Mouse (Mus musculus) limb, embryonic 11.5 days (tissue): ENCODE measurements around the gene Prss53. TPM values are rescaled to one million over a fixed set of nuclear protein-coding genes. Genes with fewer than 3 reads are reported as not detected.
"Not testable (repeated sequence)": the region's sequence is repeated elsewhere in the genome, so short reads cannot be mapped to it uniquely, and the experiment has no call there.

Experiments used
- ATAC-seq: fragments of 200-750 bp; cut with Nextera tagmentation; 2 replicates; pipeline ENCODE4 v1.8.0; 2017; ENCODE audit warnings: low read depth; ENCODE audit not compliant: insufficient number of reproducible peaks, low FRiP score, low TSS enrichment
- DNase-seq: peaks from one replicate; pipeline ENCODE4 v3.0.0-alpha.2; 2015; ENCODE audit warnings: low spot score
- H3K27ac ChIP-seq: fragments of 300-500 bp; sonication (generic); replicated peaks from 2 replicates; pipeline ENCODE4 v1.5.1; 2014; ENCODE audit warnings: low read depth, mild to moderate bottlenecking, low read length
- H3K27me3 ChIP-seq: fragments of 300-500 bp; sonication (generic); 2 replicates; pipeline ENCODE4 v1.6.1; 2014; ENCODE audit warnings: mild to moderate bottlenecking, low read length, mixed read lengths; ENCODE audit not compliant: control insufficient read depth, insufficient read depth
- H3K36me3 ChIP-seq: fragments of 300-500 bp; sonication (generic); 2 replicates; pipeline ENCODE4 v1.6.1; 2014; ENCODE audit warnings: mild to moderate bottlenecking, low read length, moderate library complexity, mixed read lengths; ENCODE audit not compliant: control insufficient read depth, insufficient read depth
- H3K4me1 ChIP-seq: fragments of 300-500 bp; sonication (generic); 2 replicates; pipeline ENCODE4 v1.6.1; 2014; ENCODE audit warnings: low read length, mixed read lengths; ENCODE audit not compliant: control insufficient read depth, insufficient read depth
- H3K4me2 ChIP-seq: fragments of 300-500 bp; sonication (generic); 2 replicates; pipeline ENCODE4 v1.6.1; 2014; ENCODE audit warnings: low read depth, mild to moderate bottlenecking, moderate library complexity; ENCODE audit not compliant: severe bottlenecking
- H3K4me3 ChIP-seq: fragments of 300-500 bp; sonication (generic); 2 replicates; pipeline ENCODE4 v1.5.1; 2014; ENCODE audit warnings: low read depth, low read length
- H3K9ac ChIP-seq: fragments of 300-500 bp; sonication (generic); 2 replicates; pipeline ENCODE4 v1.6.1; 2014; ENCODE audit warnings: mild to moderate bottlenecking, low read length
- H3K9me3 ChIP-seq: fragments of 300-500 bp; sonication (generic); 2 replicates; pipeline ENCODE4 v1.6.1; 2016; ENCODE audit warnings: low read length; ENCODE audit not compliant: control insufficient read depth
- WGBS: fragments of 180-500 bp; shearing (Covaris S2); extraction: QIAGEN DNeasy Blood & Tissue Kit; methylation state at CpG from one replicate; pipeline ENCODE4 v1.1.7; 2014; 5-methylcytosine and 5-hydroxymethylcytosine counted together
- polyA plus RNA-seq: library from polyadenylated mRNA; unstranded; fragments of >200 nt; fragmentation: Nextera tagmentation; extraction: Ambion mirVana; gene quantifications from 2 replicates; pipeline ENCODE4 v1.2.1, GENCODE M21; 2014

Gene Prss53
- polyA plus RNA-seq, 1 experiment from 2014 or later, result 0.85 TPM

GRCm38 (mm10) chr7:127866434-127866833, 24.3 kb downstream of the Prss53 start:
- 94% methylated on average over 12 of the region's 12 CpGs for WGBS
- Histone ChIP-seq H3K4me2 (no peak overlapping the region), H3K9ac (no peak overlapping the region), H3K4me1 (no peaks in the 10 kb centered on the region), H3K9me3 (no peaks in the 10 kb centered on the region), H3K27me3 (no peaks in the 10 kb centered on the region), H3K27ac (no peak overlapping the region), H3K4me3 (no peak overlapping the region), H3K36me3 (peaks cover 30% of the 10 kb centered on the region)
- ATAC-seq (no peak), DNase-seq (no peak)

- H3K4me2 ChIP-seq, result no peak overlapping the region
These were observed 32.5 kb downstream of the Prss53 start for GRCm38 (mm10) chr7:127858258-127858657.

DNA sequence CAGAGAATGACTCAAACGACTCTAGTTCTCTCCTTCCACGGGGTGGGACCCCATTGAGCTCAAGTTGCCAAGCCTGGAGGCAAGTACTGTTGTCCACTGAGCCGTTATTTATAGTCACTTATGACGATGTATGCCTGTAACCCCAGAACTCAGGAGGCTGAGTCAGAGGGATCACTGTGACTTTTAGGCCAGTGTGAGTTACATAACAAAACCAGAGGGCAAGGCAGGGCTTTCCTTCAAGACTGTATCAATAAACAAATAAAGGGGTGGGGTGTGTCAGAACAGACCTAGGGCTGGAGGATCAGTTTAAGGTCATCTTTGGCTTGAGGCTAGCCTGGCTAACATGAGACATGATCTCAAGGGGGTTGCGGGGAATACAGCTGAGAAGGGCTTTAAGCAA, 39.9 kb downstream of the Prss53 start:
- WGBS, result 71% methylated on average over 5 of the region's 5 CpGs
- H3K9me3 ChIP-seq, result no peaks in the 10 kb centered on the region
- no peak overlapping the region for H3K4me3 ChIP-seq
- no peaks in the 10 kb centered on the region for H3K27me3 ChIP-seq
- H3K36me3 ChIP-seq, result peaks cover 4% of the 10 kb centered on the region
- no peak overlapping the region for H3K4me2 ChIP-seq
- H3K4me1 ChIP-seq, result no peaks in the 10 kb centered on the region
- H3K27ac ChIP-seq, result no peak overlapping the region
- no peak for DNase-seq
- no peak for ATAC-seq
- no peak overlapping the region for H3K9ac ChIP-seq

More at GRCm38 (mm10) chr7:127858258-127858657, 32.5 kb downstream of the Prss53 start:
- Histone ChIP-seq H3K9ac (no peak overlapping the region), H3K4me3 (no peak overlapping the region), H3K4me1 (no peaks in the 10 kb centered on the region), H3K27me3 (no peaks in the 10 kb centered on the region), H3K36me3 (no peaks in the 10 kb centered on the region), H3K27ac (no peak overlapping the region), H3K9me3 (no peaks in the 10 kb centered on the region)
- 94% methylated on average over 6 of the region's 6 CpGs for WGBS
- no peak for ATAC-seq
- no peak for DNase-seq

DNA sequence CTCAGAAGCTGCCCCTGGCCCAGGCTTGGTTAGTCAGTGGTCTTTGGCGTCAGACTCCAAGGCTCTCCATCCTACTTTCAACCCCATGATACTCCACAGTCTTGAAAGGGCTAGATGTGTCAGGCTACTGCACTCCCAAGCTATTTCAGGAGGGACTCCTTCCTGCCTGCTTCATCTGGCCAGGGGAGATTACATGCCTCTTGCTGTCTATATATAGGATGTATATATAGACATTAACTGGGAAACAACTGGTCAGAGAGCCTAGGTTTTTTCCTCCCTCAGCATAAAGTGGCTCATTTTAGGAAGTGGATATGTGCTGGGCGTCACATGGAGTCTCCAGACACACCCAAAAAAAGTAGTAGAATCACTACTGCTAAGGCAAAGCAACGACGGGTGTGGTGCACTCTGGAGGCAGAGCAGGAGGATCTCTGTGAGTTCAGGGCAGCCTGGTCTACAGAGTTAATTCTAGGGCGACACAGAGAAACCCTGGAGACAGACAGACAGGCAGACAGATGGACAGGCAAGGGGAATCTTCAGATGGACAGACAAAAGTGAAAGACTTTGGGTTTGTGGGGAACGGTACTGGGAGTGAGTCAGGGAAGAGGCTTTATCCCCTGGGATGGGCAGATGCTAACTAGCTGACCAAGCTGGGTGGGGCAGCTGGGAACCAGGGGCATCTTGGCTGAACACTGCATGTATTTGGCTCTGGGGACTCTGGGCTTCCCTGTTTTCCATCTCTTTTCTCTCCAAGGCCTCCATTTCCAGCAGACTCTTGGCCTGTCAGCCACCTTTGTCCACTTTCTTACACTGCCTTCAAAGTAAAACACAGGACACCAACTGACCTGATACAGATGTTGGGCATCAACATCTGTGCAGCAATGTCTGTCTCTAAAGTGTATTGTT, 40.5 kb downstream of the Prss53 start:
- Histone ChIP-seq H3K4me1 (no peaks in the 10 kb centered on the region), H3K9ac (no peak overlapping the region), H3K27ac (no peak overlapping the region), H3K27me3 (no peaks in the 10 kb centered on the region), H3K4me3 (no peak overlapping the region), H3K4me2 (no peak overlapping the region), H3K36me3 (peaks cover 4% of the 10 kb centered on the region), H3K9me3 (no peaks in the 10 kb centered on the region)
- DNase-seq (no peak), ATAC-seq (no peak)
- 83% methylated on average over 6 of the region's 6 CpGs for WGBS

GRCm38 (mm10) chr7:127842001-127842718, 48.6 kb downstream of the Prss53 start:
- H3K9ac ChIP-seq, result peak overlapping the region; percentile 60
- H3K36me3 ChIP-seq, result peaks cover 11% of the 10 kb centered on the region
- ATAC-seq, result peak; percentile 37
- H3K9me3 ChIP-seq, result no peaks in the 10 kb centered on the region
- H3K4me3 ChIP-seq, result peak overlapping the region; percentile 74
- H3K27ac ChIP-seq, result 0 out of 2 replicates have a peak overlapping the region, but pooled peaks have one; percentile 3
- H3K4me1 ChIP-seq, result peaks cover 8% of the 10 kb centered on the region; the same call in 1 of the 2 replicates
- no peaks in the 10 kb centered on the region for H3K27me3 ChIP-seq
- under 1% methylated on average over 40 of the region's 40 CpGs for WGBS
- H3K4me2 ChIP-seq, result peak overlapping the region; percentile 92
- peak; percentile 77 for DNase-seq

GRCm38 (mm10) chr7:127841340-127842000, 49.3 kb downstream of the Prss53 start:
- DNase-seq, result peak; percentile 91
- Histone ChIP-seq H3K36me3 (peaks cover 7% of the 10 kb centered on the region; the same call in 1 of the 2 replicates), H3K27me3 (no peaks in the 10 kb centered on the region), H3K4me3 (peak overlapping the region; percentile 74), H3K27ac (peak overlapping the region; percentile 62), H3K9me3 (no peaks in the 10 kb centered on the region), H3K9ac (peak overlapping the region; percentile 60), H3K4me1 (peaks cover 8% of the 10 kb centered on the region; the same call in 1 of the 2 replicates), H3K4me2 (peak overlapping the region; percentile 92)
- under 1% methylated on average over 43 of the region's 46 CpGs for WGBS
- peak; percentile 87 for ATAC-seq

DNA sequence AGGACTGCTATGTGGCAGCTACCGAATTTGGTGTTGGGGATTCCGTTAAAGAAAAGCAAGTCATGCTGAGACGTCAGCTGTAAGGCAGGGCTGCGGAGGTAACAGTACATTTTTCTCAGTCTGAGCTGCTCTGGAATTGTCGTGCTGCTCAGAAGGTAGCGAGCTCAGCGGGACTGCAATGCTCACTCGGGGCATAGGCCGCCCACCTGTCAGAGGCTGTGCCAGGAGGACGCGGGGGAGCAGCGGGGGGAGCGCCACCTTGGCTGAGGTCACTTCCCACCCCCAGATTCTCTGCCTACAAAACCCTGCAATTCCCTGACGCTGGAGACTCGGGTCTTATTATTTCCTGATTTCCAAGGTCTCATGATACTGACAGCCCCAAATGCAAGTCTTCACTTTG, 49.9 kb downstream of the Prss53 start:
- WGBS, result 4% methylated on average over 15 of the region's 15 CpGs
- Histone ChIP-seq H3K4me2 (peak overlapping the region; percentile 92), H3K36me3 (peaks cover 7% of the 10 kb centered on the region; the same call in 1 of the 2 replicates), H3K9me3 (no peaks in the 10 kb centered on the region), H3K4me1 (peaks cover 8% of the 10 kb centered on the region; the same call in 1 of the 2 replicates), H3K9ac (peak overlapping the region; percentile 60), H3K4me3 (peak overlapping the region; percentile 74), H3K27ac (peak overlapping the region; percentile 62), H3K27me3 (no peaks in the 10 kb centered on the region)
- DNase-seq (no peak), ATAC-seq (no peak)

GRCm38 (mm10) chr7:127840031-127840430, 50.7 kb downstream of the Prss53 start:
- not testable (repeated sequence) for H3K9me3 ChIP-seq
- WGBS, result 80% methylated on average over 2 of the region's 2 CpGs

More at GRCm38 (mm10) chr7:127840031-127840430, 50.7 kb downstream of the Prss53 start:
- H3K4me1 ChIP-seq, H3K27me3 ChIP-seq, H3K36me3 ChIP-seq, DNase-seq, ATAC-seq, H3K4me3 ChIP-seq, H3K4me2 ChIP-seq, H3K9ac ChIP-seq, H3K27ac ChIP-seq: not testable (repeated sequence)
